Mouse (Mus musculus) hematopoietic multipotent progenitor cell, adult 10-12 weeks (in vitro differentiated cells): ENCODE data around the gene Rbmx. TPM values are rescaled to one million over a fixed set of nuclear protein-coding genes. Genes with fewer than 3 reads are reported as not detected.

ENCODE experiments used
- polyA plus RNA-seq: library from polyadenylated mRNA; stranded (reverse); fragments of >175 nt; gene quantifications from 2 replicates; pipeline ENCODE4 v1.2.3, GENCODE M21; 2012; ENCODE audit warnings: low replicate concordance

Gene Rbmx
- 21.7 and 42.9 TPM in 2 replicates for polyA plus RNA-seq

GRCm38 (mm10) chrX:57392367-57393246 lies at the start of gene Rbmx:
Gene Rbmx, minus strand, starts transcription at chrX:57393036.

GRCm38 (mm10) chrX:57408769-57409168 lies 15.9 kb upstream of the Rbmx start, which contains the start of gene Gm364:
Gene Gm364, plus strand, starts transcription at chrX:57409154.

GRCm38 (mm10) chrX:57338371-57339211 lies 54.2 kb downstream of the Rbmx start, which contains the start of gene Arhgef6:
Gene Arhgef6, minus strand, starts transcription at chrX:57338729.

Other genes with a start within 250 kb of the Rbmx start
- 0.47 and 0.74 TPM in 2 replicates for gene Cd40lg, start 180.9 kb downstream of the Rbmx start, polyA plus RNA-seq
- 10.2 and 10.9 TPM in 2 replicates for gene Arhgef6, start 54.3 kb downstream of the Rbmx start, polyA plus RNA-seq
- not detected in 2 replicates for gene Gm364, start 16.1 kb upstream of the Rbmx start, polyA plus RNA-seq
- not detected in 2 replicates for gene Gpr101, start 110.7 kb upstream of the Rbmx start, polyA plus RNA-seq